Mouse (Mus musculus) heart, embryonic 16.5 days (tissue): Measurements from ENCODE around the gene Dazap2. TPM values are rescaled to one million over a fixed set of nuclear protein-coding genes. Genes with fewer than 3 reads are reported as not detected.

Experiments used
- ATAC-seq: fragments of 200-750 bp; cut with Nextera tagmentation; replicated peaks from 2 replicates; pipeline ENCODE4 v1.8.0; 2017; ENCODE audit warnings: moderate number of reproducible peaks; ENCODE audit not compliant: insufficient read depth, low FRiP score; ENCODE audit errors: extremely low read depth
- H3K27ac ChIP-seq: fragments of 300-500 bp; sonication (generic); 2 replicates; pipeline ENCODE4 v1.5.1; 2014; ENCODE audit warnings: mild to moderate bottlenecking, low read length, control low read depth, moderate library complexity
- H3K27me3 ChIP-seq: fragments of 300-500 bp; sonication (generic); 2 replicates; pipeline ENCODE4 v1.6.1; 2014; ENCODE audit warnings: low read length, mixed read lengths; ENCODE audit not compliant: control insufficient read depth, insufficient read depth
- H3K36me3 ChIP-seq: fragments of 300-500 bp; sonication (generic); 2 replicates; pipeline ENCODE4 v1.6.1; 2014; ENCODE audit not compliant: control insufficient read depth, insufficient read depth
- H3K4me1 ChIP-seq: fragments of 300-500 bp; sonication (generic); 2 replicates; pipeline ENCODE4 v1.6.1; 2014; ENCODE audit warnings: low read length, mixed read lengths; ENCODE audit not compliant: control insufficient read depth, insufficient read depth
- H3K4me2 ChIP-seq: fragments of 300-500 bp; sonication (generic); 2 replicates; pipeline ENCODE4 v1.6.1; 2014; ENCODE audit warnings: low read depth, mild to moderate bottlenecking, control low read depth, low read length
- H3K4me3 ChIP-seq: fragments of 300-500 bp; sonication (generic); 2 replicates; pipeline ENCODE4 v1.5.1; 2014; ENCODE audit warnings: mild to moderate bottlenecking, control low read depth, low read length
- H3K9ac ChIP-seq: fragments of 300-500 bp; sonication (generic); 2 replicates; pipeline ENCODE4 v1.6.1; 2014; ENCODE audit warnings: low read length, control low read depth
- H3K9me3 ChIP-seq: fragments of 300-500 bp; sonication (generic); replicated peaks from 2 replicates; pipeline ENCODE4 v1.6.1; 2016; ENCODE audit warnings: low read length; ENCODE audit not compliant: control insufficient read depth
- WGBS: fragments of 180-500 bp; shearing (Covaris S2); extraction: QIAGEN DNeasy Blood & Tissue Kit; methylation state at CpG from one replicate; pipeline ENCODE4 v1.1.7; 2014; 5-methylcytosine and 5-hydroxymethylcytosine counted together
- polyA plus RNA-seq: library from polyadenylated mRNA; unstranded; fragments of >200 nt; fragmentation: Nextera tagmentation; extraction: Ambion mirVana; gene quantifications from 2 replicates; pipeline ENCODE4 v1.2.1, GENCODE M21; 2015

The Dazap2 gene
- polyA plus RNA-seq, 1 experiment from 2014 or later = 247 TPM

- no peak overlapping the region for H3K4me3 ChIP-seq
- H3K27me3 ChIP-seq = no peaks in the 10 kb centered on the region
- H3K4me1 ChIP-seq = no peaks in the 10 kb centered on the region
- no peak overlapping the region for H3K9ac ChIP-seq
- H3K9me3 ChIP-seq = no peaks in the 10 kb centered on the region
- WGBS = 86% methylated on average over 10 of the region's 10 CpGs
- H3K4me2 ChIP-seq = no peak overlapping the region
- H3K27ac ChIP-seq = no peak overlapping the region
- ATAC-seq = no peak
- H3K36me3 ChIP-seq = no peaks in the 10 kb centered on the region
These were observed 35.0 kb upstream of the Dazap2 start for GRCm38 (mm10) chr15:100580108-100580507.

DNA sequence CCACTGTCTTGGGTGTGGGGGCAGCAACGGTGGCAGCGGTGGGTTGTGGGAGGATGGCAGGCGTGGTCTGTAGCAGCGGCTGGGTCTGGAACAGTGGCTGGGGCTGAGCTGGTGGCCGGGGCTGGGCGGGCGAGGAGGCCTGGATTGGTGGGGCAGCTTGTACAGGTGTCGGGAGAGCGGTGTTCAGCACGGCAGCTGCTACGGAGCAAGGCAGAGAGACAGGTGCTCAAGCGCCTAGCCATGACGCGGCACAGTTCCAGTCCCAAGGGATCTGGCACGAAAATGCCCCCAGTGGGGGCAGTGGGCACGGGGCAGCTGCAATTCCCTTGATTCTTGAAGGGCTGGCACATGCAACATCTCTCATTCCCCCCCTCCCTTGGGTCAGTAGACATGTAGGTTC lies 29.2 kb upstream of the Dazap2 start:
- no peak for ATAC-seq
- H3K27me3 ChIP-seq = no peaks in the 10 kb centered on the region
- no peak overlapping the region for H3K4me2 ChIP-seq
- no peaks in the 10 kb centered on the region for H3K9me3 ChIP-seq
- no peak overlapping the region for H3K27ac ChIP-seq
- no peak overlapping the region for H3K4me3 ChIP-seq
- H3K36me3 ChIP-seq = peaks cover 11% of the 10 kb centered on the region
- no peak overlapping the region for H3K9ac ChIP-seq
- H3K4me1 ChIP-seq = no peaks in the 10 kb centered on the region
- 87% methylated on average over 16 of the region's 16 CpGs for WGBS

DNA sequence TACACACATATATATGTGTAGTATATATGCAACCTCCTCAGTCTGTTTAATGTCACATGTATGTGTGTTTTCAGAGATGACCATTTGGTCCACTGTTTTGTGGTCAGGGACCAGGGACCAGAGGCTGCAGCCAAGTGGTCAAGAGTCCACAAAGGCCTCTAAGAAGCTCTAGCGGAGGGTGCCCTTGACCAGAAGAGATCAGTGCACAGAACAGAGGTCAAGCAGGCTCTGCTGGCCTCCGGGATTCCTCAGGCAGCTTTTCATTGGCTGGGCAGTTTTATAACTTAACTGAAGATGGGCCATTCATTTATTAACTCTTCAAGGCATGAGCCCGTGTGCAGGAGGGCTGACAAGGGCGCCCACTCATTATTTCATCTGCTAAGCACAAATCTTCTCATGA lies 28.0 kb upstream of the Dazap2 start:
- H3K27ac ChIP-seq = no peak overlapping the region

DNA sequence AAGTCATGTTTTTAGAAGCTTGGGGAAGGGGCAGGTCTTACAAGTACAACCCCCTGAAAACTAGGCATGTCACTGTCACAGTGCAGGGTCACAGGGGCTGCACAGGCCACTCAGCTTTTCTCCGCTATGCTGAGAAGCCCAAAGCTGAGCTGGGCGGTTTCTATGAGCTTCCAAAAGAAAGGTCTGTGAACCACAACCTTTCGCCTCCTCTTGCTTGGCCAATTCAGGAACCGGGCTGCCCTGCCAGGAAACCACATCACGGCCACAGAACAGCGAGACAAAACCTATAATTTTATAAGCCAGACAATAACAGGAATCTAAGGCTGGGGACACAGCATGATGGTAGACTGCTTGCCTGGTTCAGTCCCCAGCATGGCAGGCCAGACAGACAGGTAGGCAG lies 26.9 kb upstream of the Dazap2 start:
- 78% methylated on average over 6 of the region's 6 CpGs for WGBS
- Histone ChIP-seq H3K4me3 (no peak overlapping the region), H3K9me3 (no peaks in the 10 kb centered on the region), H3K9ac (no peak overlapping the region), H3K27me3 (no peaks in the 10 kb centered on the region), H3K27ac (no peak overlapping the region), H3K4me1 (no peaks in the 10 kb centered on the region), H3K36me3 (peaks cover 11% of the 10 kb centered on the region), H3K4me2 (no peak overlapping the region)
- no peak for ATAC-seq

More for the DNA sequence above, 28.0 kb upstream of the Dazap2 start:
- Histone ChIP-seq H3K27me3 (no peaks in the 10 kb centered on the region), H3K4me2 (no peak overlapping the region), H3K9me3 (no peaks in the 10 kb centered on the region), H3K4me1 (no peaks in the 10 kb centered on the region), H3K36me3 (peaks cover 11% of the 10 kb centered on the region), H3K9ac (no peak overlapping the region), H3K4me3 (no peak overlapping the region)
- no peak for ATAC-seq
- WGBS = 82% methylated on average over 4 of the region's 4 CpGs

- Histone ChIP-seq H3K4me2 (no peak overlapping the region), H3K4me1 (no peaks in the 10 kb centered on the region), H3K4me3 (no peak overlapping the region), H3K9me3 (no peaks in the 10 kb centered on the region), H3K36me3 (peaks cover 10% of the 10 kb centered on the region), H3K27me3 (no peaks in the 10 kb centered on the region), H3K27ac (no peak overlapping the region), H3K9ac (no peak overlapping the region)
- ATAC-seq = no peak
- WGBS = 59% methylated on average over 8 of the region's 8 CpGs
These were observed 24.7 kb upstream of the Dazap2 start for GRCm38 (mm10) chr15:100590436-100590835.

DNA sequence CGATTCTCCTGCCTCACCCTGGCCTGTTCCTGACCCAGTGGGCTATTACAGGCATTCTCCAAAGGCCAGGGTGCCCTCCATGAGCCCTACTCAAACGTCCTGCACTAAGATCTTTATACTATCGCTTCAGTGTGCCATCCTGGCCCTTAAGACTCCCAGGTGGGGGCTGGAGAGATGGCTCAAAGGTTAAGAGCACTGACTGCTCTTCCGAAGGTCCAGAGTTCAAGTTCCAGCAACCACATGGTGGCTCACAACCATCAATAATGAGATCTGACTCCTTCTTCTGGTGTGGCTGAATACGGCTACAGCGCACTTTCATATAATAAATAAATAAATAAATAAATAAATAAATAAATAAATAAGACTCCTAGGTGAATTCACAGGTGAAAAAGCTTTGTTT lies 22.3 kb upstream of the Dazap2 start:
- Histone ChIP-seq H3K4me1 (no peaks in the 10 kb centered on the region), H3K27me3 (no peaks in the 10 kb centered on the region), H3K9ac (no peak overlapping the region), H3K27ac (no peak overlapping the region), H3K36me3 (no peaks in the 10 kb centered on the region), H3K4me3 (no peak overlapping the region), H3K9me3 (no peaks in the 10 kb centered on the region), H3K4me2 (no peak overlapping the region)
- 89% methylated on average over 6 of the region's 6 CpGs for WGBS
- no peak for ATAC-seq

DNA sequence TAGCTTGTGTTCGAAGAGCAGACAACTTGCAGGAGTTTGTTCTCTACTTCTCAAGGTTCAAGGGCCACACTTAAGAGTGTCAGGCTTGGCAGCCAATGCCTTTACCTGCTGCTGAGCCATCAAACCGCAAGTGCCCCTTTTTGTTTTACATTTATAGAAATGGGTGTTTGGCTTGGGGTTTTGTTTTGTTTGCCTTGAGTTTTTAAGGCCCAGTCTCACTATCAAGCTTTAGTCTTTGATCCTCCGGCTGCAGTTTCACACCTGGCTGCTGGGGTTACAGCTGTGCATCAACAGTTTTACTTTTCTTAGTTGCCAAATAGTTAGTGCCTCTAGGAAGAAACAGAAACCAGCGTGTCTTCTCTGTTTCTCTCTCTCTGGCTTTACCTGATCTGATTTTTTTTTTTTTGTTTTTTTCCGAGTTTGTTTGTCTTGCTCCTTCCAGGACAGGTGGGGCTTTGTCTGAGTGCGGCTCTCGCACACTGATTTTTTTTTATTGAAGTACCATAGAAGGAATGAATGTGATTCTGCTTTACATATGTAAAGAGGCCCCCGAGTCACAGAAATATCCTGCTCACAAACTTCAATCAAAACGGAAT lies 16.8 kb upstream of the Dazap2 start:
- Histone ChIP-seq H3K36me3 (no peaks in the 10 kb centered on the region), H3K4me2 (peak overlapping the region; percentile 99), H3K27ac (peak overlapping the region; percentile 79), H3K4me3 (peak overlapping the region; percentile 82), H3K27me3 (peaks cover 8% of the 10 kb centered on the region; the same call in 1 of the 2 replicates), H3K9me3 (no peaks in the 10 kb centered on the region), H3K4me1 (peaks cover 10% of the 10 kb centered on the region), H3K9ac (peak overlapping the region; percentile 91)
- no peak for ATAC-seq
- WGBS = 22% methylated on average over 9 of the region's 9 CpGs

DNA sequence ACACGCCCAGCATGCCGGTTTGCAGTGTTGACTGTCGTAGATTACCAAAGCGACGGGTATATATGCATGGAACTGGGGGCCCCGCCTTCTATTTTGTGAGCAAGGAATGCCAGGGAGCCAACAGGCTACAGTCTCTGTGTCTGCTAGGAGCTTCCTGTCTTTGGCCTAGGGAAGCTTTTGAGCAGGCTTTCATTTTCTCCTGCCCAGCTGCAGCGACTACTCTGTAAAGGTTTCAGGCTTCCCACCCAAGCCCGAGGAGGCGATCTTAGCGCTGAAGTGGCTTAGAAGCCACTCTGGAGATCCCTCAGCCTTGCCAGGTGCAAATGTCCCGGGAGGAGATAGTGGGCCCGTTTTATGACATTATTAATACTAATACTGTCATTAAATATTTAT lies 16.3 kb upstream of the Dazap2 start:
- peak overlapping the region; percentile 79 for H3K27ac ChIP-seq
- peak overlapping the region; percentile 82 for H3K4me3 ChIP-seq
- peak overlapping the region; percentile 91 for H3K9ac ChIP-seq
- under 1% methylated on average over 12 of the region's 12 CpGs for WGBS
- H3K36me3 ChIP-seq = no peaks in the 10 kb centered on the region
- H3K4me1 ChIP-seq = peaks cover 10% of the 10 kb centered on the region
- H3K9me3 ChIP-seq = no peaks in the 10 kb centered on the region
- H3K4me2 ChIP-seq = peak overlapping the region; percentile 99
- H3K27me3 ChIP-seq = peaks cover 8% of the 10 kb centered on the region; the same call in 1 of the 2 replicates
- ATAC-seq = peak; percentile 19; the same call in 1 of the 2 replicates

DNA sequence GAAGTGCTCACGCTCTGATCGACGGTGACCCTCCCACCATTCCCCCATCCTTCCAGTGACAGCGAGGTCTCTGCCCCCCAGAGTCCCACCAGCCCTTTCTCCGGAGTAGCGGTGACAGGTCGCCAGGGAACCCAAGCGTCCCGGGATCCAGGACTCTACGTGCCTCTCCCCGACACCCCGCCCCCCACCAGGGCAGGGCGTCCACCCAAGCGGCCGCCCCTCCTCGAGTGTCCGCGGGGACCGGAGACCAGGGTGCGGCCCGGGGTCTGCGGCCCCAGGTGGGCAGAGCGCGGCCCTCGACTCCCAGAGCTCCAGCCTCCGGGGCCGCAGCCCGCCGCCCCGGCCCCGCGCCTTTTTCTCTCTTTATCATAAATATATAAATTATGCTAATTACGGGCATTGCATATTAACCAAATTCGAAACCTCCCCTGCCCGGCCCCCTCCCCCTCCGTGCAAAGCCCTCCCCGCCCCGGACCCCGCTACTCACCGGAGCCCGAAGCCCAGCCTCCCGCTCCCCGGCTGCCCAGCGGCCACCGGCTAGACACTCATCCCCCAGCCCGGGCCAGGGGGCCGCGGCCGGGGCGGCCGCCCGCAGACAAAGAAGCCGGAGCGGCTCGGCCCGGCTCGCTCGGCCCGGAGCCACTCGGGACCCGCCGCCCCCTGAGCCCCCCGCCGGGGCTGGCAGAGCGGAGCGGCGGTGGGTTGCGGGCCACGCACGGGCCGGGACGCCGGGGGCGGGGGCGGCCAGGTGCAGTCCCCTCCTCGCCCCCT lies 15.7 kb upstream of the Dazap2 start, which contains the start of gene Pou6f1:
Gene Pou6f1, minus strand, starts transcription at position 709 of the 771 bp plus-strand sequence.
- Histone ChIP-seq H3K9me3 (no peaks in the 10 kb centered on the region), H3K27ac (peak within 1 kb of the TSS; percentile 79), H3K36me3 (no peaks in the 10 kb centered on the region), H3K9ac (peak within 1 kb of the TSS; percentile 91), H3K27me3 (peaks cover 8% of the 10 kb centered on the region; the same call in 1 of the 2 replicates), H3K4me2 (peak within 1 kb of the TSS; percentile 99), H3K4me3 (peak within 1 kb of the TSS; percentile 82), H3K4me1 (peaks cover 11% of the 10 kb centered on the region)
- WGBS = 1% methylated on average over 71 of the region's 76 CpGs
- peak; percentile 79 for ATAC-seq
